Mouse (Mus musculus) cerebellum, adult 2 months (tissue): ENCODE results near the gene Csde1. TPM values are rescaled to one million over a fixed set of nuclear protein-coding genes. Genes with fewer than 3 reads are reported as not detected.

Experiments
- DNase-seq, 2 experiments: peaks; one replicate each; pipeline ENCODE4 v3.0.0; 2021
- H3K27ac ChIP-seq: fragments of 200-500 bp; 2 replicates; pipeline ENCODE4 v1.5.1; 2012; ENCODE audit warnings: low read length, control low read depth, inconsistent platforms; ENCODE audit not compliant: insufficient read depth
- H3K27me3 ChIP-seq: fragments of 200-500 bp; 2 replicates; pipeline ENCODE4 v1.6.1; 2012; ENCODE audit warnings: inconsistent platforms, mild to moderate bottlenecking, low read length, moderate library complexity; ENCODE audit not compliant: control insufficient read depth, insufficient read depth
- H3K4me1 ChIP-seq: fragments of 200-500 bp; 2 replicates; pipeline ENCODE4 v1.6.1; 2011; ENCODE audit warnings: low read length; ENCODE audit not compliant: control insufficient read depth, insufficient read depth
- H3K4me3 ChIP-seq: fragments of 200-500 bp; replicated peaks from 2 replicates; pipeline ENCODE3; 2011; ENCODE audit warnings: mild to moderate bottlenecking, low read depth, low read length, control low read depth; ENCODE audit not compliant: insufficient read depth
- CTCF ChIP-seq: fragments of 200-500 bp; IDR thresholded peaks from 2 replicates; pipeline ENCODE4 v1.5.1; 2011; ENCODE audit warnings: low read depth, mild to moderate bottlenecking, control low read depth, low read length, moderate library complexity, borderline replicate concordance; ENCODE audit not compliant: insufficient read depth
- POLR2A ChIP-seq: fragments of 200-500 bp; IDR thresholded peaks from 2 replicates; pipeline ENCODE4 v1.6.1; 2011; ENCODE audit warnings: low read length, control low read depth, borderline replicate concordance; ENCODE audit not compliant: insufficient read depth
- WGBS: fragments of 180-500 bp; shearing (Covaris S2); methylation state at CpG from one replicate; pipeline ENCODE4 v1.1.7; 2018; 5-methylcytosine and 5-hydroxymethylcytosine counted together
- polyA plus RNA-seq: library from polyadenylated mRNA; depleted of rRNA; stranded (reverse); fragments of >200 nt; gene quantifications from 2 replicates; pipeline ENCODE4 v1.2.3, GENCODE M21; 2012

Gene Csde1
- polyA plus RNA-seq, 1 experiment = 99.9 TPM

DNA sequence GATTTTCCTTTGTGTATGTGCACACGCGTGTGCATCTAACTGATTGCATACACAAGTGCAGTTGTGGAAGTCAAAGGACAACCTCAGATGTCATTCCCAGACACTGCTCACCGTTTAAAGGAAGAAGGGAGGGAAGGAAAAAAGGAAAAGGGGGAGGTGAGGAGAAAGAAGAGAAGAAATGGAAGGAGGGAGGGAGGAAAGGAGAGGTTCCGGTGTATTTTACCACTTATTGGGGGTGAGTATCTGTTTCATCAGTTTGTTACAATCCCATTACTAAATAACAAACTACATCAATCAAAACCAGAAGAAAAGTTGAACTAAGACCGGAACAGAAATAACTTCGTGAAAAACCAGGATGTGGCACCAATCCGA lies 25.0 kb upstream of the Csde1 start:
- Histone ChIP-seq H3K27me3 (no peaks in the 10 kb centered on the region), H3K27ac (peak overlapping the region; percentile 15; the same call in 1 of the 2 replicates), H3K4me1 (no peaks in the 10 kb centered on the region; the same call in 1 of the 2 replicates), H3K4me3 (peak overlapping the region; percentile 96)
- no peak for DNase-seq
- TF ChIP-seq CTCF = no peak
- no peak for TF ChIP-seq POLR2A
- 42% methylated on average over 7 of the region's 7 CpGs for WGBS

- H3K27ac ChIP-seq = peak within 1 kb of the TSS; percentile 85
- under 1% methylated on average over 60 of the region's 60 CpGs for WGBS
- TF ChIP-seq CTCF (no peak), POLR2A (peak; percentile 88)
- H3K27me3 ChIP-seq = no peaks in the 10 kb centered on the region
- no peaks in the 10 kb centered on the region; the same call in 1 of the 2 replicates for H3K4me1 ChIP-seq
- DNase-seq = peak; percentile 93 to 95
- H3K4me3 ChIP-seq = peak within 1 kb of the TSS; percentile 96
Observed at GRCm38 (mm10) chr3:102995605-102996321, 24.5 kb upstream of the Csde1 start, which contains the start of gene Sike1. TSS of gene Sike1 (plus strand) at chr3:102995708.

- Histone ChIP-seq H3K4me1 (no peaks in the 10 kb centered on the region; the same call in 1 of the 2 replicates), H3K27me3 (no peaks in the 10 kb centered on the region), H3K4me3 (no peak overlapping the region), H3K27ac (no peak overlapping the region)
- DNase-seq = no peak
- 69% methylated on average over 10 of the region's 10 CpGs for WGBS
- no peak for TF ChIP-seq CTCF
- TF ChIP-seq POLR2A = no peak
Observed at GRCm38 (mm10) chr3:102997036-102997435, 23.2 kb upstream of the Csde1 start.

GRCm38 (mm10) chr3:102997591-102997990 lies 22.6 kb upstream of the Csde1 start:
- no peak overlapping the region for H3K27ac ChIP-seq
- no peak for TF ChIP-seq CTCF
- TF ChIP-seq POLR2A = no peak
- 87% methylated on average over 3 of the region's 3 CpGs for WGBS
- DNase-seq = no peak
- H3K27me3 ChIP-seq = no peaks in the 10 kb centered on the region
- no peaks in the 10 kb centered on the region; the same call in 1 of the 2 replicates for H3K4me1 ChIP-seq
- no peak overlapping the region for H3K4me3 ChIP-seq

DNA sequence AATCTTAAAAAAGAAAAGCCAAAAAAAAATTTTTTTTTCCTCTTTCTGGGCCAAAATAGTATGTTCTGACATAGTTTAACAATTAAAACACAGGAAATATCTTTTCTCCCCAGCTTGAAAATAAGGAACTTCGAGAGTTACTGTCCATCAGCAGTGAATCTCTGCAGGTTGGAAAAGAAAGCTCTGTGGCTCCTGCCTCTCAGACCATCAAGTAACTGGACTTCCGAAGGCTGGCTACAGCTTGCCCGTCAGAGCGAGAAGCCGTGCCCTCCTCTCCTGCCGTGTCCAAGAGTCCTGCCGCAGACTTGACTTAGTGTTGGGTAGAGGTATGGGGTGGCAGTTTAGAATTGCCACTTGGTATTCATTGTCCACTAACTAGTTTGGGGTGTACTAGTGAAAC lies 18.6 kb upstream of the Csde1 start:
- no peak overlapping the region for H3K4me3 ChIP-seq
- WGBS = 94% methylated on average over 7 of the region's 7 CpGs
- no peak for DNase-seq
- no peaks in the 10 kb centered on the region for H3K27me3 ChIP-seq
- no peak overlapping the region for H3K27ac ChIP-seq
- TF ChIP-seq CTCF = no peak
- no peak for TF ChIP-seq POLR2A
- no peaks in the 10 kb centered on the region for H3K4me1 ChIP-seq

DNA sequence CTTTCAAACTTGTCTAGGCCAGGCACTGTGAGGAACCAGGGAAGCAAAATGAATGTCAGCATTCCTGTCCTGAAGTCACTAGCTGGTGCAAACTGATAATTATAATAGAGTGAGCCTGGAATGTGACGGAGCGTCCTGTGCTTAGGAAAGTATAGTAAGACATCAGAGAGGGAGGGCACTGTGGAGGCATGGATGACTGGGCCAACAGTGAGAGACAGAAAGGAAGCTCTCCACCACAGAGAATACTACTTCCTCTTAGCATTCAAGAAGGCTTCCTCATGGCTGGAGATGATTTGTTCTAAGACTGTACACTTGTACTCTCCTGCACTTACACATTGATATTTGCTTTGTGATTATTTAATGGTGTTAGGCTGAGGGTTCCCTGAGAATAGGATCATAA lies 2.9 kb upstream of the Csde1 start:
- H3K4me1 ChIP-seq = no peaks in the 10 kb centered on the region; the same call in 1 of the 2 replicates
- TF ChIP-seq CTCF = no peak
- TF ChIP-seq POLR2A = no peak

GRCm38 (mm10) chr3:103019462-103019861 lies 764 bp upstream of the Csde1 start:
- Histone ChIP-seq H3K27ac (no peak overlapping the region), H3K4me3 (no peak overlapping the region), H3K4me1 (no peaks in the 10 kb centered on the region; the same call in 1 of the 2 replicates), H3K27me3 (no peaks in the 10 kb centered on the region)
- 87% methylated on average over 2 of the region's 2 CpGs for WGBS
- peak in 1 of 2 experiments; percentile 17 for DNase-seq
- TF ChIP-seq POLR2A (no peak), CTCF (no peak)

More for the DNA sequence above, 2.9 kb upstream of the Csde1 start:
- Histone ChIP-seq H3K4me3 (no peak overlapping the region), H3K27me3 (no peaks in the 10 kb centered on the region), H3K27ac (no peak overlapping the region)
- WGBS = 65% methylated on average over 2 of the region's 2 CpGs
- no peak for DNase-seq
